Mouse (Mus musculus) kidney, embryonic 14.5 days (tissue): ENCODE measurements around the gene Klf9. TPM values are rescaled to one million over a fixed set of nuclear protein-coding genes. Genes with fewer than 3 reads are reported as not detected.
"Not testable (repeated sequence)": the region's sequence is repeated elsewhere in the genome, so short reads cannot be mapped to it uniquely, and the experiment has no call there.

Experiments used
- ATAC-seq: fragments of 200-750 bp; cut with Nextera tagmentation; 2 replicates; pipeline ENCODE4 v1.8.0; 2017; ENCODE audit warnings: moderate number of reproducible peaks, mild to moderate bottlenecking, moderate TSS enrichment, moderate library complexity; ENCODE audit not compliant: low FRiP score, low TSS enrichment
- H3K27ac ChIP-seq: fragments of 300-500 bp; sonication (generic); 2 replicates; pipeline ENCODE4 v1.5.1; 2014; ENCODE audit warnings: low read depth, mild to moderate bottlenecking, low read length, moderate library complexity, mixed read lengths
- H3K27me3 ChIP-seq: fragments of 300-500 bp; sonication (generic); 2 replicates; pipeline ENCODE4 v1.6.1; 2014; ENCODE audit warnings: mild to moderate bottlenecking, low read length; ENCODE audit not compliant: control insufficient read depth, insufficient read depth
- H3K36me3 ChIP-seq: fragments of 300-500 bp; sonication (generic); 2 replicates; pipeline ENCODE4 v1.6.1; 2014; ENCODE audit warnings: low read length, mixed read lengths; ENCODE audit not compliant: control insufficient read depth, insufficient read depth
- H3K4me1 ChIP-seq: fragments of 300-500 bp; sonication (generic); 2 replicates; pipeline ENCODE4 v1.6.1; 2014; ENCODE audit warnings: low read length, mixed read lengths; ENCODE audit not compliant: control insufficient read depth, insufficient read depth
- H3K4me2 ChIP-seq: fragments of 300-500 bp; sonication (generic); replicated peaks from 2 replicates; pipeline ENCODE4 v1.6.1; 2014; ENCODE audit warnings: low read depth, mild to moderate bottlenecking, low read length
- H3K4me3 ChIP-seq: fragments of 300-500 bp; sonication (generic); 2 replicates; pipeline ENCODE4 v1.5.1; 2014; ENCODE audit warnings: mild to moderate bottlenecking, low read length
- H3K9ac ChIP-seq: fragments of 300-500 bp; sonication (generic); 2 replicates; pipeline ENCODE4 v1.6.1; 2014; ENCODE audit warnings: low read depth, mild to moderate bottlenecking, low read length, moderate library complexity
- H3K9me3 ChIP-seq: fragments of 300-500 bp; sonication (generic); 2 replicates; pipeline ENCODE4 v1.6.1; 2016; ENCODE audit warnings: low read length; ENCODE audit not compliant: control insufficient read depth
- WGBS: fragments of 180-500 bp; shearing (Covaris S2); extraction: QIAGEN DNeasy Blood & Tissue Kit; methylation state at CpG from one replicate; pipeline ENCODE4 v1.1.7; 2014; 5-methylcytosine and 5-hydroxymethylcytosine counted together
- polyA plus RNA-seq: library from polyadenylated mRNA; unstranded; fragments of >200 nt; fragmentation: Nextera tagmentation; extraction: Ambion mirVana; gene quantifications from 2 replicates; pipeline ENCODE4 v1.2.1, GENCODE M21; 2014

Klf9 gene
- polyA plus RNA-seq, 1 experiment from 2014 or later = 2.7 TPM

- H3K27ac ChIP-seq, H3K4me3 ChIP-seq, H3K9ac ChIP-seq, H3K27me3 ChIP-seq, H3K9me3 ChIP-seq, H3K4me2 ChIP-seq, H3K36me3 ChIP-seq, ATAC-seq: not testable (repeated sequence)
- peaks cover 22% of the 10 kb centered on the region for H3K4me1 ChIP-seq
- 90% methylated on average over 7 of the region's 7 CpGs for WGBS
Observed at GRCm38 (mm10) chr19:23145575-23145974, 4.5 kb downstream of the Klf9 start.

GRCm38 (mm10) chr19:23146409-23146861 is 5.4 kb downstream of the Klf9 start:
- ATAC-seq = no peak
- Histone ChIP-seq H3K9me3 (no peaks in the 10 kb centered on the region), H3K36me3 (no peaks in the 10 kb centered on the region), H3K4me2 (no peak overlapping the region), H3K4me1 (peaks cover 22% of the 10 kb centered on the region), H3K4me3 (no peak overlapping the region), H3K9ac (no peak overlapping the region), H3K27me3 (no peaks in the 10 kb centered on the region; the same call in none of the 2 replicates), H3K27ac (peak overlapping the region; percentile 7; the same call in 1 of the 2 replicates)
- WGBS = 31% methylated on average over 12 of the region's 12 CpGs

GRCm38 (mm10) chr19:23147026-23147966 is 6.3 kb downstream of the Klf9 start:
- no peak overlapping the region for H3K27ac ChIP-seq
- H3K27me3 ChIP-seq = no peaks in the 10 kb centered on the region; the same call in 1 of the 2 replicates
- 47% methylated on average over 15 of the region's 15 CpGs for WGBS
- no peak overlapping the region for H3K9ac ChIP-seq
- H3K9me3 ChIP-seq = no peaks in the 10 kb centered on the region
- no peak overlapping the region for H3K4me3 ChIP-seq
- H3K4me1 ChIP-seq = peaks cover 19% of the 10 kb centered on the region
- no peak overlapping the region for H3K4me2 ChIP-seq
- H3K36me3 ChIP-seq = no peaks in the 10 kb centered on the region
- ATAC-seq = 0 out of 2 replicates have a peak, but pooled peaks have one; percentile 3

GRCm38 (mm10) chr19:23149465-23150410 is 8.7 kb downstream of the Klf9 start:
- Histone ChIP-seq H3K4me1 (peaks cover 8% of the 10 kb centered on the region), H3K4me3 (no peak overlapping the region), H3K36me3 (no peaks in the 10 kb centered on the region), H3K27me3 (no peaks in the 10 kb centered on the region), H3K9ac (no peak overlapping the region), H3K27ac (no peak overlapping the region), H3K9me3 (no peaks in the 10 kb centered on the region), H3K4me2 (no peak overlapping the region)
- 82% methylated on average over 7 of the region's 7 CpGs for WGBS
- no peak for ATAC-seq

- Histone ChIP-seq H3K27ac (no peak overlapping the region), H3K4me3 (no peak overlapping the region), H3K4me2 (no peak overlapping the region), H3K9me3 (no peaks in the 10 kb centered on the region), H3K36me3 (no peaks in the 10 kb centered on the region), H3K9ac (no peak overlapping the region), H3K4me1 (peaks cover 8% of the 10 kb centered on the region), H3K27me3 (no peaks in the 10 kb centered on the region)
- 87% methylated on average over 14 of the region's 14 CpGs for WGBS
- ATAC-seq = no peak
Observed at GRCm38 (mm10) chr19:23150556-23151265, 9.7 kb downstream of the Klf9 start.

- Histone ChIP-seq H3K4me2 (no peak overlapping the region), H3K4me3 (no peak overlapping the region), H3K27me3 (no peaks in the 10 kb centered on the region), H3K27ac (no peak overlapping the region), H3K36me3 (no peaks in the 10 kb centered on the region), H3K9me3 (no peaks in the 10 kb centered on the region), H3K4me1 (peaks cover 8% of the 10 kb centered on the region), H3K9ac (no peak overlapping the region)
- ATAC-seq = peak; percentile 54; the same call in 1 of the 2 replicates
- 33% methylated on average over 11 of the region's 11 CpGs for WGBS
Observed at GRCm38 (mm10) chr19:23151651-23152070, 10.6 kb downstream of the Klf9 start.

GRCm38 (mm10) chr19:23152201-23152640 is 11.2 kb downstream of the Klf9 start:
- H3K27ac ChIP-seq = no peak overlapping the region

More at GRCm38 (mm10) chr19:23152201-23152640, 11.2 kb downstream of the Klf9 start:
- H3K4me1 ChIP-seq = peaks cover 4% of the 10 kb centered on the region; the same call in 1 of the 2 replicates
- H3K4me3 ChIP-seq = no peak overlapping the region
- no peak overlapping the region for H3K9ac ChIP-seq
- no peaks in the 10 kb centered on the region for H3K27me3 ChIP-seq
- 26% methylated on average over 4 of the region's 4 CpGs for WGBS
- no peaks in the 10 kb centered on the region for H3K9me3 ChIP-seq
- no peaks in the 10 kb centered on the region for H3K36me3 ChIP-seq
- H3K4me2 ChIP-seq = no peak overlapping the region
- ATAC-seq = no peak
